Mouse (Mus musculus) spleen, postnatal 36 days (tissue): ENCODE measurements around the gene Shroom3.
"Not testable (repeated sequence)": the region's sequence is repeated elsewhere in the genome, so short reads cannot be mapped to it uniquely, and the experiment has no call there.

Experiments
- DNase-seq, 2 experiments: peaks; one replicate each; pipeline ENCODE4 v3.0.0; 2022; ENCODE audit warnings: low spot score in 2 of 2, mixed read lengths in 1 of 2

Shroom3 gene

DNA sequence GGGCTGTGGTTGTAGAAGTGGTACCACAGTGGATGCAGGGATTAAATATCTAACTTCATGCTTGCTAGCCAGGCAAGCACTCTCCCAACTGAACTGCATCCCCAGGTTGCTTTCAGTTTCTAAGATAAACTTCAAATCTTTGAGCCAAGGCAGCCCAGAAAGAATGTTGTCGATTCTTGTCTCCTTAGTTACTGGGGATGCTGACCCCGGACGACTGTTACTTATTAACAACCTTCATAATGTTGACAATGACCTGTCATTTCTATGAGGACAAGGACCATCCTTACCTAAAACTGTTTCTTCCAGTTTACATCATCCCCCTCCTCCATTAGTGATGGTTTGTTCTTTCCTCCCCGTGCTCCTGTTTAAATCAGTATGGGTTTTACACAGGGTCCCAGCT, 210.0 kb downstream of the Shroom3 start:
- DNase-seq = no peak

- no peak for DNase-seq
These were observed 210.5 kb downstream of the Shroom3 start for GRCm38 (mm10) chr5:92893711-92894110.

- no peak for DNase-seq
These were observed 212.6 kb downstream of the Shroom3 start for GRCm38 (mm10) chr5:92895877-92896276.

- no peak for DNase-seq
These were observed 213.6 kb downstream of the Shroom3 start for GRCm38 (mm10) chr5:92896725-92897280.

DNA sequence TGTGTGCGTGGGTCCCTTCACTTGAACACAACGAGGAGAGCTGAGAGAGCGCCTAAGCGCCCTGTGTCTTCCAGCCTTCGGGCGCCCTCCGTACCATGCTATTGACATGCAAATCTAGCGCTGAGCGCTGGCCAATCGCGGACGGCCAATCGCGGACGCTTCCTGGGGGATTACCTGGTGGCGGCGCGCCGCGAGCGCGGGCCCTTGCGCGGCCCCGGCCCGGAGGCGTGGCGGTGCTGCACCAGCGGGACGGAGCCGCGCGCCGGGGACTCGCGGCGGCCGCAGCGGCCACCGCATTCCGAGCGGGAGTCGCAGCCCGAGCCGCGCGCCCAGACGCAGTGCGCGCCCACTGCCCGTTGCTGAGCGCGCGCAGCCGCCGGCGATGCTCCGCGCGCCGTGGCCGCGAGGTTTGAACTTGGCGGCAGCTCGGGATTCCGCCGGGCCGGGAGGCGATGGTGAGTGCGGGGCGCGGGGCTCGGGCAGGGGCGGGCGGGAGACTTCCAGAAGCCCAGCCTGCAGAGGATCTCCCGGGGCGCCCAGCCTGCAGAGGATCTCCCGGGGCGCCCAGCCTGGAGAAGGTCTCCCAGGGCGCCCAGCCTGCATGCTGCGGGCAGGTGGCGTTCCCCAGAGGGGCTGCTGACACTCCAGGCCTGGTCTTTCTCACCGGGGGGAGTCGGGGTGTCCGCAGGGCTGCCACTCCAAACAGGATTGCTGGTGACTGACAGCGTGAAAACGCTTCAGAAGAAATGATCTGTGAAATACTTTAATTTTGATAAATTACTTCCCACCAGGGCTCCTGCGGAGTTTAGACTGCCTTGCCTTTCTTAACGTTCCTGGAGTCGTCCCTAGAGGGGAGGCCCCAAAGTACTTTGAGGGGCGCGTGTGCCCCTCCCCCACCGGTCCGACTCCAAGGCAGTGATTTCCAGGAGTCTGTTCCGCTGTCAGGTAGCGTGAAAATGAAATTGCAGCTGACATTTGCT, 214.8 kb downstream of the Shroom3 start:
- peak; percentile 36 to 49 for DNase-seq

GRCm38 (mm10) chr5:92900470-92900869, 217.2 kb downstream of the Shroom3 start:
- no peak for DNase-seq

DNA sequence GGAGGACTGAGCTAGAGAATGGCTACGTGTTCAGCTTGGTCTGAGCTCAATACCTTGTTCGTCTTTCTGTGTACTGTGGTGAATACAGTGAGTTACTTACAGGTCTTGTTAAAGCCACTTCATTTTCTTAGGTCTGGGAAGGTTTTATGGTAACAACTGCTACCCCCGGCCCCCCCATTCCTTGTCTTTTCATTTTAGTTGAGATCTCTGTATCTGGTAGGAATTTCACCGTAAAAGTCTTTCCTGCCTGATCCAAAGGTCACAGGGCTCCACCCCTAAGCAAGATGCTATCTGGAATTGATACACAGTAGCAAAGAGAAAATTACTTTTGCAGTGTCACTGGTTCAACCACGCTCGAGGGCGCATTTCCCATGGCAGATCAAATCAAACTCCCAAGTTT, 218.6 kb downstream of the Shroom3 start:
- DNase-seq = no peak

- DNase-seq = no peak
These were observed 221.9 kb downstream of the Shroom3 start for GRCm38 (mm10) chr5:92905146-92905545.

- no peak for DNase-seq
These were observed 222.4 kb downstream of the Shroom3 start for GRCm38 (mm10) chr5:92905594-92906008.

- no peak for DNase-seq
These were observed 225.0 kb downstream of the Shroom3 start for GRCm38 (mm10) chr5:92908227-92908626.

- no peak for DNase-seq
These were observed 227.6 kb downstream of the Shroom3 start for GRCm38 (mm10) chr5:92910838-92911237.

DNA sequence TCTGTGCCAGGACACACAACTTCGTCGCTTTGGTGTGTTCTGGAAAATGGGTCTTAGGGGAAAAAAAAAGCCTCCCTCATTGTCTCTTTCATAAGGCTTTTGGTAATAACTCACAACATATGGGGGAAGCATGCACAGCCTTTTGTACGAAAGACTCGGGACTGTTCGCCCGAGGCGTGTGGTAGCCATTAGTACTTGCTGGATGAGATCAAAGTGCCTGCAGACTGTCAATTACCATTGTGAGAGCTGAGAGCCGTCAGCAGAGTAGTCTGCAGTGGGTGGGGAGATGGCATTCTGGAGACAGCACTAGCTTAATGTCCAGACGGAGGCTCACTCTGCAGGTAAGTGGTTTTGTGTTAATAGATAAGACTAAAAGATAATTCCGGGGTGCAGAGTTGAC, 232.2 kb downstream of the Shroom3 start:
- DNase-seq = no peak

DNA sequence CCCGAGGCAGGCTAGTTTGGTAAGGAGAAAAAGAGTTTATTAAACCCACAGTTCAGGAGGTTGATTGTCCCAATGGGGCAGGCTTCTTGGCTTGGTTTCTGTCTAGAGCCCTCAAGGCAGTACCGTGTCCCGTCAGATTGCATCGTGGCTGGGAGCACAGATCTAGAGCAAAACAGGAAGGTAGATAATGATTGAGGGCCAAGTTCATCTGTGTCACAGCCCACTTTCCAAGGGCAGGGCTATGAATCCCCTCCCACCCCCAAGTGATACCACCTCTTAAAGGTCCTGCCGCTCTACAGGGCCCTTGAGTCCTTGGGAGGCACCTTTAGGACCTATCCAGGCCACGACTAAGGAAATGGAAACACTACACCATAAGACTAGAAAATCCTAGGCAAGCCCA, 234.5 kb downstream of the Shroom3 start:
- no peak for DNase-seq

DNA sequence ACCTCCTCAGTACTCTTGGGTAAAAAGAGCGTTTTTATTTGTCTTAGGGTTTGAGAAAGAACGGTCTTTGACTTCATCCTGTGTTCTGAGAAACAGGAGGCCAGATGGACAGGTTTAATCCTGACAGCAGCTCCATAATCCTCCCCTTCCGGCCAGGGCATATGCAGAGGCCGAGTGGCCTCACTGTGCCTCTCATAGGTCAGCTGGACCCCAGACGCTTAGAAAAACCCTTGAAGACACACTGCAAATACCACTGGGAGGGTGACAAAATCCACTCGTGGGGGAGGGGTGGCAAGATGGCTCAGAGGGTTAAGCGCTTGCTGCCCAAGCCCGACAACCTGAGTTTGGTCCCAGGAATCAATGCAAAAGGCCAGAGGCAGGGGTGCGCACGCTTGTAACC, 234.9 kb downstream of the Shroom3 start:
- no peak for DNase-seq

GRCm38 (mm10) chr5:92918866-92919265, 235.6 kb downstream of the Shroom3 start:
- DNase-seq = no peak

DNA sequence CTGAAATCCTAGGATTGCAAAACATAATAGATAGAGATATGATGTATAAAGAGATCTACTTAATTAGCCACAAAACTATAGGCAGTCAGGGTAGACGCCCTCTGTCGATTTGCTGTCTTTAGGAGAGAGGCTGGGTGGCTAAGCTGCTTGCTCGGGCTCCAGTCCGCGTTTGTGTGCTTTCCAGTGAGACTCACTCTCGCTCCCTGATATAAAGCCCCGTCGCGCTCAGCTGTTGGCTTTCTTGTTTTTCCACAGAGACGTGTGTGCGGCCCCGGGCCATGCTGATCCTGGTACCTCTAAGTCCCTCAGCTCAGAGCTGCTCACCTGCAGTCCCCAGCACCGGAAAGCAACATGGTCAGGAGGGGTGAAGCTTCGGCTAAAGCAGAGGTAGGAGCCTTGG, 236.2 kb downstream of the Shroom3 start:
- no peak for DNase-seq

GRCm38 (mm10) chr5:92920984-92921383, 237.7 kb downstream of the Shroom3 start:
- DNase-seq = no peak

DNA sequence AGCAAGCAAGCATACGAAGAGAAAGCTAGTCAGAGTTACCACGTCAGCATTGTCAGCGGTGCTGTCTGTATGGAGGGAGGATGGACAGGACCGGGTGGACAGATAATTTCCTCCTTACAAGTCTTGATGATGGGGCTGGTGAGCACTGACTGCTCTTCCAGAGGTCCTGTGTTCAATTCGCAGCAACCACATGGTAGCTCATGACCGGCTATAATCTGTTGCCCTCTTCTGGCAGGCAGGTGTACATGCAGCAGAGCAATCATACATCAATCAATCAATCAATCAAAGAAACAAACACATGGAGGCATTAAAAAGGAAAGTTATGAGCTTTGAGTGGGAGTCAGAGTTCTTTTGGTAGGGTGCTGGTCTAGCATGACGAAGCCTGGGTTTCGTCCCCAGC, 238.5 kb downstream of the Shroom3 start:
- no peak for DNase-seq

DNA sequence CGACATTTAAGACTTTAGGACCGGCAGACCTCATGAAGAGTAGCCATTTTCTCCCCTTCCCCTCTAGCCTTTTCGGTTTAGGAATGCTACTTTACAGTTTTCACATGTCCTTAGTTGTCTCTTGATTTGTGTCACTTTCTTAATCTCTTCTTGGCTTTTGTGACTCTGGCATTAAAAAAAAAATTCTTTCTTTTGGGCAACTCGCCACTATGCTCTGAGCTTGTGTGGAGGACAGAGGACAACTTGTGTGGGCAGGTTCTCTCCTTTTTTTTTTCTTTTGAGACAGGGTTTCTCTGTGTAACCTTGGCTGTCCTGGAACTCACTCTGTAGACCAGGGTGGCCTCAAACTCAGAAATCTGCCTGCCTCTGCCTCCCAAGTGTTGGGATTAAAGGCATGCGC, 239.7 kb downstream of the Shroom3 start:
- DNase-seq = not testable (repeated sequence)

DNA sequence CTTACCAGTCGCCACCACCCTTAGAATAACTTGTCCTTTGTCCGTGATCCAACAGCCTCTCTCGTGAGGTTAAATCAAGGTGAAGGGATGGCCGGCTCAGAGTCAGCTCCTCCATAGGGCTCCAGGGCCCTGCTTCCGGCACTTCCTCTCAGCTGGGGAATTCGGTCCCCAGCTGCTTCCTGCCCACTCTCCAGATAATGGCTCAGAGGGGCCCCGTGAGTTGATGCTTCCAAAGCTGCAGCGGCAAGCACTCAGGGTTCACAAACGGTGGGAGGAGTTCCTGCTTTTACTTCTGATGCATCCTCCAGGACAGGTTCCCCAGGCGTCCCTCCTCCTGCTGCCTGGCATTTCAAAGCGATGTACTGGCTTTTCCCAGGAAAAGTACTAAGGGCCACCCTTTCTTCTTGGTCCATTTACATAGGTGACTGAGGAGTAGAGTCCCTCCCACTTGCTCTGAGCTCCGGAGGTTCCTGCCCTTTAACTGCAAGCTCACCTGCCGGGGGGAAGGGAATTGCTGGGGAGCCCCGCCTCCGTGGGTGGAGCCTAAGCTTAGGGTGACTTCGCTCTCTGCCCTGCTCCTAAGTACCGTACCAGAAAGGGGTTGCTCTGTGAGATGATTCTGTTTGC, 241.7 kb downstream of the Shroom3 start:
- DNase-seq = peak; percentile 26 to 37

GRCm38 (mm10) chr5:92927667-92928066, 244.4 kb downstream of the Shroom3 start:
- DNase-seq = no peak

GRCm38 (mm10) chr5:92930557-92930956, 247.3 kb downstream of the Shroom3 start:
- peak in 1 of 2 experiments; percentile 16 for DNase-seq

- no peak for DNase-seq
These were observed 248.1 kb downstream of the Shroom3 start for GRCm38 (mm10) chr5:92931298-92931697.
